Mouse (Mus musculus) CH12.LX (cell line): ENCODE results near the gene Bap1. TPM values are rescaled to one million over a fixed set of nuclear protein-coding genes. Genes with fewer than 3 reads are reported as not detected.

Experiments
- DNase-seq: peaks from one replicate; pipeline ENCODE4 v3.0.0-alpha.2; 2013; ENCODE audit errors: extremely low read depth
- H3K27ac ChIP-seq: 2 replicates; pipeline ENCODE4 v1.5.1; 2012; ENCODE audit warnings: low read depth, mild to moderate bottlenecking, control low read depth, moderate library complexity; ENCODE audit not compliant: insufficient read depth
- H3K27me3 ChIP-seq: replicated peaks from 2 replicates; pipeline ENCODE3; 2012; ENCODE audit warnings: inconsistent platforms
- H3K36me3 ChIP-seq, 2 experiments: replicated peaks in 1 of 2; 2 replicates each; pipeline versions ENCODE3 to v1.6.1; 2012; ENCODE audit warnings: inconsistent platforms in 1 of 2, low read length in 1 of 2, mild to moderate bottlenecking in 1 of 2, mixed read lengths in 1 of 2, moderate library complexity in 1 of 2; ENCODE audit not compliant: control insufficient read depth in 1 of 2, insufficient read depth in 1 of 2
- H3K4me1 ChIP-seq, 2 experiments: 2 replicates each; pipeline ENCODE4 v1.6.1; 2012; ENCODE audit warnings: inconsistent platforms in 1 of 2, moderate library complexity in 1 of 2; ENCODE audit not compliant: insufficient read depth in 2 of 2, control insufficient read depth in 1 of 2
- H3K4me2 ChIP-seq: 2 replicates; pipeline ENCODE4 v1.6.1; 2012; ENCODE audit warnings: low read depth, mild to moderate bottlenecking, control low read depth; ENCODE audit not compliant: poor library complexity, insufficient read depth, severe bottlenecking
- H3K4me3 ChIP-seq, 3 experiments: fragments of 150-350 bp in 1 of 3; sonication (generic) in 1 of 3; replicated peaks in 1 of 3; 2 replicates each; pipeline versions ENCODE3 to v1.5.1; 2011 to 2012; ENCODE audit warnings: low read depth in 2 of 3, low read length in 2 of 3, mild to moderate bottlenecking in 2 of 3, moderate library complexity in 2 of 3, control low read depth in 1 of 3, improper control_type of control experiment in 1 of 3, inconsistent platforms in 1 of 3, mixed read lengths in 1 of 3; ENCODE audit not compliant: poor library complexity in 1 of 3
- H3K79me2 ChIP-seq: replicated peaks from 2 replicates; pipeline ENCODE4 v1.6.1; 2012; ENCODE audit warnings: mild to moderate bottlenecking, moderate library complexity; ENCODE audit not compliant: control insufficient read depth, poor library complexity, insufficient read depth, severe bottlenecking; ENCODE audit errors: extremely low read depth
- H3K9ac ChIP-seq: 2 replicates; pipeline ENCODE4 v1.6.1; 2012; ENCODE audit warnings: low read depth, mild to moderate bottlenecking, control low read depth, moderate library complexity; ENCODE audit not compliant: insufficient read depth
- H3K9me3 ChIP-seq: replicated peaks from 2 replicates; pipeline ENCODE3; 2012; ENCODE audit warnings: low read length, inconsistent platforms, mixed read lengths
- CHD1 ChIP-seq: IDR thresholded peaks from 2 replicates; pipeline ENCODE4 v1.6.1; 2012; ENCODE audit warnings: low read depth, low read length, improper control_type of control experiment, inconsistent platforms
- CHD2 ChIP-seq: IDR thresholded peaks from 2 replicates; pipeline ENCODE4 v1.6.1; 2011; ENCODE audit warnings: low read length, improper control_type of control experiment
- CTCF ChIP-seq, 2 experiments: IDR thresholded peaks in 1 of 2; conservative IDR thresholded peaks in 1 of 2; 2 replicates each; pipeline ENCODE4 v1.5.1; 2011 to 2012; ENCODE audit warnings: low read depth in 2 of 2, low read length in 2 of 2, improper control_type of control experiment in 1 of 2, inconsistent platforms in 1 of 2, mild to moderate bottlenecking in 1 of 2, moderate library complexity in 1 of 2
- E2F4 ChIP-seq: IDR thresholded peaks from 2 replicates; pipeline ENCODE4 v1.6.1; 2011; ENCODE audit warnings: low read depth, low read length, improper control_type of control experiment; ENCODE audit not compliant: insufficient replicate concordance
- ELF1 ChIP-seq: IDR thresholded peaks from 2 replicates; pipeline ENCODE4 v1.6.1; 2014; ENCODE audit warnings: low read depth, mild to moderate bottlenecking, inconsistent platforms, low read length, improper control_type of control experiment
- GABPA ChIP-seq: IDR thresholded peaks from 2 replicates; pipeline ENCODE4 v1.6.1; 2012; ENCODE audit warnings: low read depth, low read length, improper control_type of control experiment, inconsistent platforms; ENCODE audit not compliant: insufficient replicate concordance
- IRF4 ChIP-seq: IDR thresholded peaks from 2 replicates; pipeline ENCODE4 v1.6.1; 2014; ENCODE audit warnings: low read depth, mild to moderate bottlenecking, inconsistent platforms, low read length, improper control_type of control experiment
- JUND ChIP-seq: conservative IDR thresholded peaks from 2 replicates; pipeline ENCODE4 v1.6.1; 2011; ENCODE audit warnings: low read depth, low read length, improper control_type of control experiment
- KAT2A ChIP-seq: IDR thresholded peaks from 2 replicates; pipeline ENCODE4 v1.6.1; 2012; ENCODE audit warnings: low read length, improper control_type of control experiment, inconsistent platforms; ENCODE audit not compliant: insufficient replicate concordance
- MYC ChIP-seq: IDR thresholded peaks from 2 replicates; pipeline ENCODE4 v1.6.1; 2011; ENCODE audit warnings: low read depth, mild to moderate bottlenecking, improper control_type of control experiment, low read length
- NRF1 ChIP-seq: IDR thresholded peaks from 2 replicates; pipeline ENCODE4 v1.6.1; 2014; ENCODE audit warnings: low read depth, mild to moderate bottlenecking, inconsistent platforms, low read length, improper control_type of control experiment, moderate library complexity
- POLR2A ChIP-seq: IDR thresholded peaks from 2 replicates; pipeline ENCODE4 v1.6.1; 2011; ENCODE audit warnings: low read depth, mild to moderate bottlenecking, improper control_type of control experiment, low read length
- POLR2AphosphoS2 ChIP-seq: IDR thresholded peaks from 2 replicates; pipeline ENCODE4 v1.6.1; 2011; ENCODE audit warnings: low read depth, low read length, improper control_type of control experiment
- RAD21 ChIP-seq: IDR thresholded peaks from 2 replicates; pipeline ENCODE4 v1.6.1; 2011; ENCODE audit warnings: low read depth, mild to moderate bottlenecking, low read length, improper control_type of control experiment, moderate library complexity
- RCOR1 ChIP-seq: conservative IDR thresholded peaks from 2 replicates; pipeline ENCODE4 v1.6.1; 2012; ENCODE audit warnings: low read depth, mild to moderate bottlenecking, inconsistent platforms, low read length, improper control_type of control experiment
- SMC3 ChIP-seq: IDR thresholded peaks from 2 replicates; pipeline ENCODE4 v1.6.1; 2011; ENCODE audit warnings: low read depth, low read length, improper control_type of control experiment
- TBP ChIP-seq: conservative IDR thresholded peaks from 2 replicates; pipeline ENCODE4 v1.6.1; 2011; ENCODE audit warnings: low read depth, low read length, improper control_type of control experiment
- UBTF ChIP-seq: IDR thresholded peaks from 2 replicates; pipeline ENCODE4 v1.6.1; 2012; ENCODE audit warnings: low read depth, mild to moderate bottlenecking, inconsistent platforms, low read length, improper control_type of control experiment, moderate library complexity
- ZC3H11A ChIP-seq: IDR thresholded peaks from 2 replicates; pipeline ENCODE4 v1.6.1; 2012; ENCODE audit warnings: low read depth, mild to moderate bottlenecking, inconsistent platforms, low read length, improper control_type of control experiment
- dilution Hi-C: fragments of 300-500 bp; cut with MboI; formaldehyde crosslinking; loops from 2 replicates; pipeline ENCODE4 v1.14.3; 2020; ENCODE audit warnings: low sequenced_read_pairs; ENCODE audit not compliant: extremely low pct_unique_long_range_greater_than_20kb, extremely low pct_ligation_motif_present
- in situ Hi-C: fragments of 300-500 bp; cut with MboI; formaldehyde crosslinking; loops from 3 replicates; pipeline ENCODE4 v1.14.3; 2019; ENCODE audit warnings: low sequenced_read_pairs, low pct_ligation_motif_present, low pct_unique_long_range_greater_than_20kb, mixed read lengths
- polyA plus RNA-seq: library from polyadenylated mRNA; unstranded; fragments of >175 nt; gene quantifications from 2 replicates; pipeline ENCODE4 v1.2.1, GENCODE M21; 2012; ENCODE audit warnings: low read depth; ENCODE audit not compliant: insufficient read length
- total RNA-seq, 2 experiments: library from RNA; depleted of rRNA; stranded (reverse); fragments of 300-350 nt in 1 of 2; fragments of >200 nt in 1 of 2; gene quantifications; 2 replicates each; pipeline ENCODE4 v1.2.3; 2012 to 2014

Bap1 gene
- total and polyA plus RNA-seq, 3 experiments, result 56.6 to 87.7 (median 62.0) TPM

DNA sequence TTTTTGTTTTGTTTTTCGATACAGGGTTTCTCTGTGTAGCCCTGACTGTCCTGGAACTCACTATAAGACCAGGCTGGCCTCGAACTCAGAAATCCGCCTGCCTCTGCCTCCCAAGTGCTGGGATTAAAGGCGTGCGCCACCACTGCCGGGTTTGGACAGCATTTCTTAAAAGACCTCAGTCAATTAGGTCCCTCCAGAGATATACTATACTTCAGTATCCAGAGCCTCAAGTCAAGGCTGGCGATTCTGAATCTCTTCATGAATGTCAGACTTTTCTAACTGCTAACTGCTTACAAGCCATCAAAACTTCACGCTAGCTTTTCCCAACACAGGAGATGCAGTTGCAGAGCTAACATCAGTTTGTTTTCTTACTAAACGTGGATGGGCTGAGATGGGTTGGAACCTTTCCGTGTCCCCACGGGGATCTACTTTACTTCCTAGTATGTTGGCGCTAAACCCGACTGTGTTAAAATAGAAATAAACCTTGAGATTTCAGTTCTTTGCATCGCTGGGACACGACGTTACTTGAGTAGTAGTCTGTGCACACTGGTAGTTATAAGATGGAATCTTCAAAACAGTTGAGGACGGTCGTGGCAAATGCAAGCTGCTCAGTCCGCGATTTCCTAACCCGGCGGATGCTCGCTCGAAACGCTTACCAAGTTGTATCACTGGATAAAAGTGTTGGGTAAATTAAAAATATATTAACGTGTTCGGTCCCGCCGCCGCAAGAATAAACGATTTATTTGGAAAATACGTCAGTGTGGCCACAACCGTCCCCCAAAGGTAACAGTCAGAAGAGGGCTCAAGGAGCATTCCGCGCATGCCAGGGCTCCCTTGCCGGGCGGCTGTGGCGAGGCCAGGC is 797 bp upstream of the Bap1 start:
- TF ChIP-seq GABPA (no peak), E2F4 (no peak), UBTF (peak; percentile 89), ELF1 (peak; percentile 41; the same call in 1 of the 2 replicates), POLR2AphosphoS2 (no peak), IRF4 (peak; percentile 11; the same call in 1 of the 2 replicates), NRF1 (peak; percentile 72), TBP (peak; percentile 89)
- Histone ChIP-seq H3K4me3 (peak overlapping the region; percentile 71 to 99 (median 74)), H3K27me3 (no peaks in the 10 kb centered on the region), H3K9ac (peak overlapping the region; percentile 75), H3K4me1 (peaks cover 3 to 23% of the 10 kb centered on the region in 2 experiments), H3K36me3 (peaks cover 25 to 44% of the 10 kb centered on the region in 2 experiments), H3K4me2 (peak overlapping the region; percentile 84), H3K79me2 (peaks cover 17% of the 10 kb centered on the region), H3K9me3 (no peaks in the 10 kb centered on the region), H3K27ac (peak overlapping the region; percentile 96)
- DNase-seq, result no peak
- in situ Hi-C loops, result loop anchor here (5.0 kb wide), 1 partner anchor 33 kb away; the partner anchor contains the start of genes Nisch and Sema3g
- dilution Hi-C loops, result no loop called here

GRCm38 (mm10) chr14:31251626-31252025 is 376 bp downstream of the Bap1 start:
- H3K27ac ChIP-seq, result peak overlapping the region; percentile 17
- peak overlapping the region; percentile 91 for H3K9ac ChIP-seq
- peaks cover 17% of the 10 kb centered on the region for H3K79me2 ChIP-seq
- no peaks in the 10 kb centered on the region for H3K9me3 ChIP-seq
- DNase-seq, result peak; percentile 15
- H3K4me2 ChIP-seq, result peak overlapping the region; percentile 85; the same call in 1 of the 2 replicates
- no peaks in the 10 kb centered on the region for H3K27me3 ChIP-seq
- peaks cover 36 to 49% of the 10 kb centered on the region in 2 experiments for H3K36me3 ChIP-seq
- peak overlapping the region; percentile 88 to 100 (median 99) for H3K4me3 ChIP-seq
- in situ Hi-C loops, result loop anchor here (5.0 kb wide), 1 partner anchor 34 kb away; the partner anchor contains the start of genes Nisch and Sema3g
- dilution Hi-C loops, result no loop called here
- peaks cover 3 to 23% of the 10 kb centered on the region in 2 experiments for H3K4me1 ChIP-seq
- TF ChIP-seq CHD2, result no peak
- TF ChIP-seq CHD1, result no peak
- TF ChIP-seq ZC3H11A, result no peak
- TF ChIP-seq SMC3, result no peak
- TF ChIP-seq CTCF (conservative IDR thresholded peaks at IDR 0.05 in 1 of 2, IDR thresholded peaks at IDR 0.05 in 1 of 2; ENCODE audit: low read depth in 2 of 2, low read length in 2 of 2), result no peak
- no peak for TF ChIP-seq RAD21
- TF ChIP-seq KAT2A, result no peak
- TF ChIP-seq MYC, result no peak
- TF ChIP-seq POLR2A, result no peak
- TF ChIP-seq RCOR1, result no peak
- TF ChIP-seq JUND, result no peak
